Mouse (Mus musculus): ENCODE results near the gene Gm20388. TPM values are rescaled to one million over a fixed set of nuclear protein-coding genes. Genes with fewer than 3 reads are reported as not detected.

Gm20388 gene
- polyA plus RNA-seq, 1 experiment from 2014 or later = not detected

- H3K9me3 ChIP-seq (ENCODE audit: control insufficient read depth, low read length) = no peaks in the 10 kb centered on the region
- H3K27ac ChIP-seq (replicated peaks; ENCODE audit: low read depth, low read length) = no peak overlapping the region
- H3K27me3 ChIP-seq (ENCODE audit: control insufficient read depth, insufficient read depth, low read length) = no peaks in the 10 kb centered on the region
- H3K36me3 ChIP-seq (ENCODE audit: control insufficient read depth, insufficient read depth, low read length) = peaks cover 2% of the 10 kb centered on the region; the same call in 1 of the 2 replicates
- no peak overlapping the region for H3K4me3 ChIP-seq (ENCODE audit: low read depth, low read length)
- WGBS = 73% methylated on average over 6 of the region's 6 CpGs
- H3K4me2 ChIP-seq (ENCODE audit: low read depth, severe bottlenecking) = no peak overlapping the region
- DNase-seq (ENCODE audit: low spot score) (no peak), ATAC-seq (ENCODE audit: insufficient number of reproducible peaks, low FRiP score, low TSS enrichment, low read depth) (no peak)
- no peak overlapping the region for H3K9ac ChIP-seq (ENCODE audit: low read length)
- H3K4me1 ChIP-seq (ENCODE audit: control insufficient read depth, insufficient read depth, low read length) = peaks cover 22% of the 10 kb centered on the region
Measured at GRCm38 (mm10) chr8:120009284-120009683, 98.6 kb downstream of the Gm20388 start.

- DNase-seq (ENCODE audit: low spot score) (no peak), ATAC-seq (ENCODE audit: insufficient number of reproducible peaks, low FRiP score, low TSS enrichment, low read depth) (no peak)
- Histone ChIP-seq H3K4me3 (ENCODE audit: low read depth, low read length) (no peak overlapping the region), H3K4me1 (ENCODE audit: control insufficient read depth, insufficient read depth, low read length) (peaks cover 5% of the 10 kb centered on the region; the same call in 1 of the 2 replicates), H3K4me2 (ENCODE audit: low read depth, severe bottlenecking) (no peak overlapping the region), H3K9ac (ENCODE audit: low read length) (no peak overlapping the region), H3K27me3 (ENCODE audit: control insufficient read depth, insufficient read depth, low read length) (no peaks in the 10 kb centered on the region), H3K36me3 (ENCODE audit: control insufficient read depth, insufficient read depth, low read length) (peaks cover 2% of the 10 kb centered on the region; the same call in 1 of the 2 replicates), H3K9me3 (ENCODE audit: control insufficient read depth, low read length) (no peaks in the 10 kb centered on the region), H3K27ac (replicated peaks; ENCODE audit: low read depth, low read length) (no peak overlapping the region)
- 87% methylated on average over 8 of the region's 8 CpGs for WGBS
Measured at GRCm38 (mm10) chr8:120012491-120012890, 101.8 kb downstream of the Gm20388 start.

- Histone ChIP-seq H3K4me3 (ENCODE audit: low read depth, low read length) (no peak overlapping the region), H3K27ac (replicated peaks; ENCODE audit: low read depth, low read length) (no peak overlapping the region)
- no peak for DNase-seq (ENCODE audit: low spot score)
Measured at GRCm38 (mm10) chr8:120012927-120013326, 102.3 kb downstream of the Gm20388 start.

GRCm38 (mm10) chr8:120014267-120015023 lies 103.8 kb downstream of the Gm20388 start:
- Histone ChIP-seq H3K4me1 (ENCODE audit: control insufficient read depth, insufficient read depth, low read length) (peaks cover 5% of the 10 kb centered on the region; the same call in 1 of the 2 replicates), H3K4me2 (ENCODE audit: low read depth, severe bottlenecking) (no peak overlapping the region), H3K9me3 (ENCODE audit: control insufficient read depth, low read length) (no peaks in the 10 kb centered on the region), H3K9ac (ENCODE audit: low read length) (no peak overlapping the region), H3K4me3 (ENCODE audit: low read depth, low read length) (no peak overlapping the region), H3K27me3 (ENCODE audit: control insufficient read depth, insufficient read depth, low read length) (no peaks in the 10 kb centered on the region), H3K36me3 (ENCODE audit: control insufficient read depth, insufficient read depth, low read length) (peaks cover 2% of the 10 kb centered on the region; the same call in 1 of the 2 replicates), H3K27ac (replicated peaks; ENCODE audit: low read depth, low read length) (no peak overlapping the region)
- ATAC-seq (ENCODE audit: insufficient number of reproducible peaks, low FRiP score, low TSS enrichment, low read depth) (no peak), DNase-seq (ENCODE audit: low spot score) (no peak)
- WGBS = 62% methylated on average over 15 of the region's 15 CpGs

More at GRCm38 (mm10) chr8:120012927-120013326, 102.3 kb downstream of the Gm20388 start:
- no peaks in the 10 kb centered on the region for H3K27me3 ChIP-seq (ENCODE audit: control insufficient read depth, insufficient read depth, low read length)
- H3K36me3 ChIP-seq (ENCODE audit: control insufficient read depth, insufficient read depth, low read length) = peaks cover 2% of the 10 kb centered on the region; the same call in 1 of the 2 replicates
- H3K9ac ChIP-seq (ENCODE audit: low read length) = no peak overlapping the region
- 0 out of 2 replicates have a peak, but pooled peaks have one; percentile 42 for ATAC-seq (ENCODE audit: insufficient number of reproducible peaks, low FRiP score, low TSS enrichment, low read depth)
- H3K4me1 ChIP-seq (ENCODE audit: control insufficient read depth, insufficient read depth, low read length) = peaks cover 5% of the 10 kb centered on the region; the same call in 1 of the 2 replicates
- H3K4me2 ChIP-seq (ENCODE audit: low read depth, severe bottlenecking) = no peak overlapping the region
- no peaks in the 10 kb centered on the region for H3K9me3 ChIP-seq (ENCODE audit: control insufficient read depth, low read length)
- WGBS = 31% methylated on average over 9 of the region's 9 CpGs

GRCm38 (mm10) chr8:120015916-120016315 lies 105.3 kb downstream of the Gm20388 start:
- no peak overlapping the region for H3K9ac ChIP-seq (ENCODE audit: low read length)
- WGBS = 87% methylated on average over 8 of the region's 8 CpGs

GRCm38 (mm10) chr8:120016424-120016823 lies 105.8 kb downstream of the Gm20388 start:
- no peaks in the 10 kb centered on the region for H3K27me3 ChIP-seq (ENCODE audit: control insufficient read depth, insufficient read depth, low read length)
- no peak for DNase-seq (ENCODE audit: low spot score)
- H3K4me2 ChIP-seq (ENCODE audit: low read depth, severe bottlenecking) = no peak overlapping the region
- WGBS = 80% methylated on average over 7 of the region's 7 CpGs
- H3K36me3 ChIP-seq (ENCODE audit: control insufficient read depth, insufficient read depth, low read length) = peaks cover 2% of the 10 kb centered on the region; the same call in 1 of the 2 replicates
- H3K4me1 ChIP-seq (ENCODE audit: control insufficient read depth, insufficient read depth, low read length) = peaks cover 5% of the 10 kb centered on the region; the same call in 1 of the 2 replicates
- no peak overlapping the region for H3K27ac ChIP-seq (replicated peaks; ENCODE audit: low read depth, low read length)
- no peaks in the 10 kb centered on the region for H3K9me3 ChIP-seq (ENCODE audit: control insufficient read depth, low read length)
- no peak overlapping the region for H3K9ac ChIP-seq (ENCODE audit: low read length)
- no peak for ATAC-seq (ENCODE audit: insufficient number of reproducible peaks, low FRiP score, low TSS enrichment, low read depth)
- H3K4me3 ChIP-seq (ENCODE audit: low read depth, low read length) = no peak overlapping the region

More at GRCm38 (mm10) chr8:120015916-120016315, 105.3 kb downstream of the Gm20388 start:
- no peak overlapping the region for H3K4me3 ChIP-seq (ENCODE audit: low read depth, low read length)
- H3K9me3 ChIP-seq (ENCODE audit: control insufficient read depth, low read length) = no peaks in the 10 kb centered on the region
- no peak for DNase-seq (ENCODE audit: low spot score)
- no peak overlapping the region for H3K27ac ChIP-seq (replicated peaks; ENCODE audit: low read depth, low read length)
- peaks cover 2% of the 10 kb centered on the region; the same call in 1 of the 2 replicates for H3K36me3 ChIP-seq (ENCODE audit: control insufficient read depth, insufficient read depth, low read length)
- no peak for ATAC-seq (ENCODE audit: insufficient number of reproducible peaks, low FRiP score, low TSS enrichment, low read depth)
- no peak overlapping the region for H3K4me2 ChIP-seq (ENCODE audit: low read depth, severe bottlenecking)
- H3K27me3 ChIP-seq (ENCODE audit: control insufficient read depth, insufficient read depth, low read length) = no peaks in the 10 kb centered on the region
- H3K4me1 ChIP-seq (ENCODE audit: control insufficient read depth, insufficient read depth, low read length) = peaks cover 5% of the 10 kb centered on the region; the same call in 1 of the 2 replicates

- Histone ChIP-seq H3K4me1 (ENCODE audit: control insufficient read depth, insufficient read depth, low read length) (peaks cover 9% of the 10 kb centered on the region; the same call in 1 of the 2 replicates), H3K4me3 (ENCODE audit: low read depth, low read length) (no peak overlapping the region), H3K4me2 (ENCODE audit: low read depth, severe bottlenecking) (no peak overlapping the region), H3K27ac (replicated peaks; ENCODE audit: low read depth, low read length) (no peak overlapping the region), H3K9ac (ENCODE audit: low read length) (no peak overlapping the region), H3K36me3 (ENCODE audit: control insufficient read depth, insufficient read depth, low read length) (peaks cover under 1% of the 10 kb centered on the region; the same call in 1 of the 2 replicates), H3K9me3 (ENCODE audit: control insufficient read depth, low read length) (no peaks in the 10 kb centered on the region), H3K27me3 (ENCODE audit: control insufficient read depth, insufficient read depth, low read length) (no peaks in the 10 kb centered on the region)
- WGBS = 92% methylated on average over 13 of the region's 13 CpGs
- ATAC-seq (ENCODE audit: insufficient number of reproducible peaks, low FRiP score, low TSS enrichment, low read depth) (no peak), DNase-seq (ENCODE audit: low spot score) (no peak)
Measured at GRCm38 (mm10) chr8:120017349-120017748, 106.7 kb downstream of the Gm20388 start.

- peaks cover 9% of the 10 kb centered on the region; the same call in 1 of the 2 replicates for H3K4me1 ChIP-seq (ENCODE audit: control insufficient read depth, insufficient read depth, low read length)
- 92% methylated on average over 6 of the region's 6 CpGs for WGBS
- H3K9ac ChIP-seq (ENCODE audit: low read length) = no peak overlapping the region
- H3K36me3 ChIP-seq (ENCODE audit: control insufficient read depth, insufficient read depth, low read length) = no peaks in the 10 kb centered on the region
- no peaks in the 10 kb centered on the region for H3K9me3 ChIP-seq (ENCODE audit: control insufficient read depth, low read length)
- no peak for ATAC-seq (ENCODE audit: insufficient number of reproducible peaks, low FRiP score, low TSS enrichment, low read depth)
- no peak overlapping the region for H3K27ac ChIP-seq (replicated peaks; ENCODE audit: low read depth, low read length)
- DNase-seq (ENCODE audit: low spot score) = no peak
- H3K4me2 ChIP-seq (ENCODE audit: low read depth, severe bottlenecking) = no peak overlapping the region
- no peaks in the 10 kb centered on the region for H3K27me3 ChIP-seq (ENCODE audit: control insufficient read depth, insufficient read depth, low read length)
- H3K4me3 ChIP-seq (ENCODE audit: low read depth, low read length) = no peak overlapping the region
Measured at GRCm38 (mm10) chr8:120017786-120018185, 107.1 kb downstream of the Gm20388 start.
